Mouse (Mus musculus) hindbrain, embryonic 10.5 days (tissue): ENCODE data around the gene Lmo7. TPM values are rescaled to one million over a fixed set of nuclear protein-coding genes. Genes with fewer than 3 reads are reported as not detected.

ENCODE experiments used
- DNase-seq: peaks from one replicate; pipeline ENCODE4 v3.0.0-alpha.2; 2017; ENCODE audit warnings: low spot score
- H3K27ac ChIP-seq: fragments of 300-500 bp; sonication (generic); 2 replicates; pipeline ENCODE4 v1.5.1; 2016; ENCODE audit warnings: mild to moderate bottlenecking, moderate library complexity
- H3K27me3 ChIP-seq: fragments of 300-500 bp; sonication (generic); 2 replicates; pipeline ENCODE4 v1.6.1; 2016; ENCODE audit warnings: mild to moderate bottlenecking; ENCODE audit not compliant: poor library complexity, insufficient read depth, severe bottlenecking
- H3K36me3 ChIP-seq: fragments of 300-500 bp; sonication (generic); 2 replicates; pipeline ENCODE4 v1.6.1; 2016; ENCODE audit warnings: mild to moderate bottlenecking, moderate library complexity
- H3K4me1 ChIP-seq: fragments of 300-500 bp; sonication (generic); replicated peaks from 2 replicates; pipeline ENCODE4 v1.6.1; 2016; ENCODE audit warnings: mild to moderate bottlenecking
- H3K4me3 ChIP-seq: fragments of 300-500 bp; sonication (generic); 2 replicates; pipeline ENCODE4 v1.5.1; 2016; ENCODE audit warnings: mild to moderate bottlenecking, moderate library complexity
- H3K9me3 ChIP-seq: fragments of 300-500 bp; sonication (generic); 2 replicates; pipeline ENCODE4 v1.6.1; 2016; ENCODE audit warnings: mild to moderate bottlenecking, moderate library complexity
- WGBS: fragments of 180-500 bp; shearing (Covaris S2); methylation state at CpG from one replicate; pipeline ENCODE4 v1.1.7; 2016; 5-methylcytosine and 5-hydroxymethylcytosine counted together
- polyA plus RNA-seq: library from polyadenylated mRNA; unstranded; fragments of >200 nt; fragmentation: Nextera tagmentation; extraction: Ambion mirVana; gene quantifications from 2 replicates; pipeline ENCODE4 v1.2.1, GENCODE M21; 2016

Lmo7 gene
- polyA plus RNA-seq = 0.97 and 1.8 TPM in 2 replicates

DNA sequence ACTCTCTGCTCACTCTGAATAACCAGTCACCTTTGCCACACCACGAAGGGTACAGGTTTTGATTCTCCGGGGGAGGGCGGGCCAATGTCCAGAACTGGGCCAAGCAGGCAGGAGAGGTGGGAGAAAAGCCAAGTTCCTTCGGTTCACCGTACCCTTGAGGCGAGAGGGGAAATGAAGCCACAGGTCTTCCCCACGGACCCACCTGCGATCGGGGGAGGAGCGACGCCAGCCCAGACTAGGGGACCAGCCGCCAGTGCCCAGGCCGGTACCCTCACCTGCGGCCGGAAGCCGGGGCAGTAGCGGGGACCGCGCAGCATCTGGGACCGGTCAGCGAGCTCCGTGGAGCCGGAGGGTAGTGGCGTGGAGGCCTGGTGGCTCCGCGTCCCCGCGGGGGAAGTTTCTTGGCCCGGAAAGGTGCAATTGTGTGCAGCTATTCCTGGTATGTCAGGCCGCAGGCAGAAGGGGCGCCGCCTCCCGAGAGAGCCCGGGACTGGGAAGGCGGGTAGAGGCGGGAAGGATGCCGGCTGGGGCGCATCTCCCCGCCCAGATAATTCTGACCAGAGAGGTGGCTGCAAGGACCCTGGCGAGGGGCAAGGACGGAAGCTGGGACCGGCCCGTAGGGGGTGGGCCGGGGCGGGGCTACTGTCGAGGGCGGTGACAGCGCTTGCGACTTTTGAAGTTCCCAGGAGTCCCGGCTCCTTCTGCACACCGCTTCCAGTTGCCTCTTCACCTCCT lies at the start of gene Lmo7, which contains the start of gene Gm9922:
TSS of gene Lmo7 (plus strand) at position 721 of the 735 bp plus-strand sequence.
TSS of gene Gm9922 (minus strand) at position 578 of the 735 bp plus-strand sequence.
- Histone ChIP-seq H3K27me3 (peaks cover 56% of the 10 kb centered on the region), H3K4me3 (peak within 1 kb of the TSS; percentile 78), H3K27ac (peak within 1 kb of the TSS; percentile 79), H3K9me3 (no peaks in the 10 kb centered on the region), H3K36me3 (no peaks in the 10 kb centered on the region), H3K4me1 (peaks cover 18% of the 10 kb centered on the region)
- peak; percentile 74 for DNase-seq
- WGBS = under 1% methylated on average over 51 of the region's 51 CpGs

DNA sequence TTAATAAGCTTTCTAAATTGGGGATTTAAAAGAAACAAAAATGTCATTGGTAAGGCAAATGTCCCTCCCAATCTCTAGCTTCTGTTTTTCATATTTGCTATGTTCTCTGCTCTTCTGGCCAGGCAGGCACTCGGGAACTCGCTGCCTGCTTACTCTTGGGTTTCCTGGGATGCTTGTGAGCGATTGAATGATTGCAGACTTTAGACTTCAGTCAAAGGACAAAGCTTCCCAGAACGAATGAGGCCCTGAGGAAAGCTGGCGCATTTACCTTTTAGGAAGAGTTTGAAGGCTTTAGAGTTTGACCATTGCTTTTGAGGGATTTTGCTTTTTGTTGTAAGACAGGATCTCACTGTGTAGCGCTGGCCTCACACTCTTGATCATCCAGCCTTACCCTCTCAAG lies 42.1 kb upstream of the Lmo7 start:
- H3K36me3 ChIP-seq = peaks cover 13% of the 10 kb centered on the region
- no peaks in the 10 kb centered on the region for H3K27me3 ChIP-seq
- H3K4me1 ChIP-seq = no peaks in the 10 kb centered on the region
- no peaks in the 10 kb centered on the region for H3K9me3 ChIP-seq
- H3K27ac ChIP-seq = no peak overlapping the region
- no peak overlapping the region for H3K4me3 ChIP-seq
- 93% methylated on average over 6 of the region's 6 CpGs for WGBS
- no peak for DNase-seq

DNA sequence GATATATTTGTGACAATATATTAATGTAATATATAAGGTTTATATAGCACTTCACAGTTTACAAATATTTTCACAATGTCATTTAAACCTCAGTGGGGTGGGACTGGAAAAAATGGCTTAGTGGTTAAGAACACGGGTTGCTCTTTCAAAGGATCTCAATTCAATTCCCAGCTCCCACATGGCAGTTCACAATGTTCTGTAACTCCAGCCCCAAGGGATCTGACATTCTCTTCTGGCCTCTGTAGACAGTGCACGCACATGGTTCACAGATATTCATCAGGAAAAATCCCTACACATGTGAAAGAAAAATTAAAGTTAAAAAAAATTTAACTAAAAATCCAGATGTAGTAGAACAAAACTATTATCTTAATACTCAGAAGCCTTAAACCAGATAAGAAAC lies 41.4 kb upstream of the Lmo7 start:
- H3K9me3 ChIP-seq = no peaks in the 10 kb centered on the region
- 82% methylated on average over 2 of the region's 2 CpGs for WGBS
- H3K27me3 ChIP-seq = no peaks in the 10 kb centered on the region
- no peak overlapping the region for H3K27ac ChIP-seq
- H3K36me3 ChIP-seq = peaks cover 19% of the 10 kb centered on the region
- DNase-seq = no peak
- no peaks in the 10 kb centered on the region for H3K4me1 ChIP-seq
- no peak overlapping the region for H3K4me3 ChIP-seq

DNA sequence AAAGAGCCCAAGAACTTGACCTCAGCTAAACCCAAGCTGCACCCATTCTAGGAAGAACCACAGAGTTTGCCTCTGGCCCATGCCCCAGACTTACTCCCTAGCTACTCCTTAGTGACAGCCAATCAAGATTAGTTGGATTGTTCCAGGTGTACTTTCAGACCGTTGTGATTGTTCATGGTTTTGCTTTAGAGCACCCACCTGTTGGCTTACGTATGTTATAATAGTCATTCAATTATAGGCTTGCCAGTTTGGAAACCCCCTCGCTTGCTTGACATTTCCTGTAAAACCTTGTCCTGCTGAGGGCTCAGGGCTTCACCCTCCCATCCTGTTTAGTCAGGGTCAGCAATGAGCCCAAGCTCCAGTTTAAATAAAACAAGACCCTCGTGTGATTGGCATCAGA lies 25.3 kb upstream of the Lmo7 start:
- no peaks in the 10 kb centered on the region for H3K4me1 ChIP-seq
- no peak overlapping the region for H3K27ac ChIP-seq
- 78% methylated on average over 4 of the region's 4 CpGs for WGBS
- no peaks in the 10 kb centered on the region for H3K9me3 ChIP-seq
- H3K36me3 ChIP-seq = no peaks in the 10 kb centered on the region
- no peaks in the 10 kb centered on the region for H3K27me3 ChIP-seq
- no peak overlapping the region for H3K4me3 ChIP-seq
- DNase-seq = no peak

DNA sequence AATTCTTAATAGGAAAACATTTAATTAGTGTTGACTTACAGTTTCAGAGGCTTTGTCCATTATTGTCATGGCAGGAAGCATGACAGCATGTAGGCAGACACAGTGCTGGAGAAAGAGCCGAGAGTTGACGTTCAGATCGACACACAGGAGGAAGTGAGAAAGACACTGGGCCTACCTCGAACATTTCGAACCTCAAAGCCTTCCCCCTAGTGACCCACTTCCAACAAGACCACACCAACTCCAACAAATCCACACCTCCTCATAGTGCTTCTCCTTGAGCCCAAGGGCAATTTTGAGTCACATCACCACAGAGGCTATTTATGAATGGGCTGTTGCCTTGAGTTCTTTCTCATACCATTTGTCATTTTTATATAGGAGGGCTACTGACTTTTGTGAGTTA lies 22.7 kb upstream of the Lmo7 start:
- DNase-seq = no peak
- H3K9me3 ChIP-seq = no peaks in the 10 kb centered on the region
- WGBS = 96% methylated on average over 5 of the region's 5 CpGs

DNA sequence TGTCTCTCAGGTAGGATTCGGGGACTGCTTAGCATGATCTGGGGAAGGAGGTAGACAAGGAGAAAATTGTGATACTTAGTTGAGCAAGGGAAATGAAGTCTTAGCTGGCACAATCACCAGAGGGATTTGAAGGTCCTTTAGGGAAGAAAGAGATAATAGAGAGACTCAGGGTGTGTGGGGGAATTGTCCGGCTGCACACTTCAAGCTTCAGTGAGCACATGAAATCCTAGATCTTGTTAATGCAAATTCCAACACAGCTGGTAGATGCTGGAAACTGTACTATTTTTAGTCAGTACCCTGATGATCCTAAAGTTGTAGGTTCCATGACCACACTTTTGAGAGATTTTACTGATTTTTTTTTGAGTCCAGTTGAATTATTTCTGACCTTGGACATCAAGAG lies 15.3 kb upstream of the Lmo7 start:
- Histone ChIP-seq H3K4me1 (no peaks in the 10 kb centered on the region), H3K4me3 (no peak overlapping the region), H3K9me3 (no peaks in the 10 kb centered on the region), H3K36me3 (no peaks in the 10 kb centered on the region), H3K27ac (no peak overlapping the region), H3K27me3 (no peaks in the 10 kb centered on the region)
- DNase-seq = no peak
- WGBS = 61% methylated on average over 2 of the region's 2 CpGs

More for the DNA sequence above, 22.7 kb upstream of the Lmo7 start:
- Histone ChIP-seq H3K27ac (no peak overlapping the region), H3K27me3 (no peaks in the 10 kb centered on the region), H3K4me1 (no peaks in the 10 kb centered on the region), H3K36me3 (no peaks in the 10 kb centered on the region), H3K4me3 (no peak overlapping the region)

DNA sequence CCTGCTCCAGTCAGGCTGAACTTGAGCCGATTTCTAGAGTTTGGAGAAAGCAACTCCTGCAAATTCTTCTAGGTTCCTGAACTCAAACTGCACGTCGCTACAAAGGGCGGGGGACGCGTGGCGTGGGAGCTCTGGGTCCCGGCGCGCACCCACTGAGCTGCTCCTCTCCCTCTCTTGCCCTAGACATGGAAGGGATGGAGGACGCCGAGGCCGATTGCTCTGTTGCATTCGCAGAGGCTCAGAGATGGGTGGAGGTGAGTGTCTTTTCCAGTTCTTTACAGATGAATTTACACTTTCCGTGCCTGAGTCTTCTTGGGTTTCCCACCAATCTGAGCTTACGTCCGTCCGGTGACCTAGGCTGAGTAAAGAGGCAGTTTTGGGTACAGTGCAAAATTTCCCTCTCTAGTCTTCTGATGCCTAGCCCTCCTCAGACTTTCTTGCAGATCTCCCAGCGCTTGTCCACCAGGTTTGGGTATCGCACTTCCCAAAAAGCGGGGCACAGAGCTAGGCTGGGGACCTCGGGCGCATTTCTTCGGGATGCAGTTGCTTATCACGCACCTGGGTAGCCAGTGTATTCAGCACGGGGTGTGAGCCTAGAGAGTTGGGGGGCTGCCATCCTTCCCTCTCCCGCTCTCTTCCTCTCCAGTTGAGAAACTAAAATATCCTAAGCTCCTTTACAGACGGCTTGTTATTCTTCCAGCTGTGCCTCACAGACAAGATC lies 375 bp downstream of the Lmo7 start:
- peak overlapping the region; percentile 78 for H3K4me3 ChIP-seq
- WGBS = under 1% methylated on average over 28 of the region's 28 CpGs
- no peaks in the 10 kb centered on the region for H3K9me3 ChIP-seq
- peak; percentile 9 for DNase-seq
- H3K4me1 ChIP-seq = peaks cover 18% of the 10 kb centered on the region
- no peaks in the 10 kb centered on the region for H3K36me3 ChIP-seq
- peaks cover 56% of the 10 kb centered on the region for H3K27me3 ChIP-seq
- peak overlapping the region; percentile 79; the same call in 1 of the 2 replicates for H3K27ac ChIP-seq

- no peaks in the 10 kb centered on the region for H3K36me3 ChIP-seq
- no peak overlapping the region for H3K27ac ChIP-seq
- H3K27me3 ChIP-seq = peaks cover 39% of the 10 kb centered on the region
- no peak overlapping the region for H3K4me3 ChIP-seq
- no peak for DNase-seq
- no peaks in the 10 kb centered on the region for H3K9me3 ChIP-seq
- 32% methylated on average over 10 of the region's 10 CpGs for WGBS
- peaks cover 18% of the 10 kb centered on the region for H3K4me1 ChIP-seq
These were observed 4.0 kb downstream of the Lmo7 start for GRCm38 (mm10) chr14:101733542-101734303.

DNA sequence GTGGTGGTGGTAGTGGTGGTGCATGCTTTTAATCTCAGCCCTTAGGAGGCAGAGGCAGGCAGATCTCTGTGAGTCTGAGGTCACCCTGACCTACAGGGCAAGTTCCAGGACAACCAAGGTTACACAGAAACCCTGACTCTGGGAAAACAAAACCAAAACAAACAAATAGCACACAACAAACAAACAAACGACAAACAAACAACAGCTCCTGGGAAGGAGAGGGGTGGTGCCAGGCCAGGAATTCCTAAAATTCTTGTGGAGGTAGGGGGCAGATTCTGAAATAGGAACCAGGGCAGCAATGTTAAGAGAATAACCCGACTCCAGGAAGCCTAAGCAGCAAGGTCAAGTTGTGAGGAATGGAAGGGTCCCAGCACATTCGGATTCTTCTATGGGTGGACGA lies 7.7 kb downstream of the Lmo7 start:
- H3K4me1 ChIP-seq = 0 out of 2 replicates have a peak, but pooled peaks cover 4% of the 10 kb centered on the region
- H3K27ac ChIP-seq = no peak overlapping the region
- no peaks in the 10 kb centered on the region for H3K36me3 ChIP-seq
- H3K4me3 ChIP-seq = no peak overlapping the region
- no peaks in the 10 kb centered on the region for H3K9me3 ChIP-seq
- no peak for DNase-seq
- WGBS = 85% methylated on average over 4 of the region's 4 CpGs
- H3K27me3 ChIP-seq = 0 out of 2 replicates have a peak, but pooled peaks cover 4% of the 10 kb centered on the region

DNA sequence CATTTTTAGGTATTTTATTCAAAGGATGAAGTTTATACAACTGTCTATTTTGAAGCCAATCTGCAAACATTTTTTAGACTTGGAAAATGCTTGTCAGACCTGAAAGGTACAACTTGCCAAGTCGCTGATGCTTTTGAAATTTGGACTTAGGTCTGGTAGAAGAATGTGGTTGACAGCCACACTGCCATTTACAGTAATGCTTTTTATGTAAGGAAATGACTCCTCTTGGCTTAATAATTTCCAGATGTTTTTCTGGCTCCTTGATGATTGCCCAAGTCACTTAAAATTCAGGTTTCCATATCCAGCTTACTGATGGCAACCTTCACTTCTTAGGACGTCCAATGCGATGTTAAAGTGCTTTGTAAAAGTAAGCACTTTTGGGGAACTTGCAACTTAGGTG lies 16.9 kb downstream of the Lmo7 start:
- DNase-seq = no peak
- 88% methylated on average over 3 of the region's 3 CpGs for WGBS
- H3K27me3 ChIP-seq = no peaks in the 10 kb centered on the region
- H3K36me3 ChIP-seq = no peaks in the 10 kb centered on the region
- no peak overlapping the region for H3K4me3 ChIP-seq
- no peaks in the 10 kb centered on the region for H3K4me1 ChIP-seq
- no peaks in the 10 kb centered on the region for H3K9me3 ChIP-seq
- no peak overlapping the region for H3K27ac ChIP-seq

- H3K27ac ChIP-seq = no peak overlapping the region
- H3K36me3 ChIP-seq = no peaks in the 10 kb centered on the region
- no peak overlapping the region for H3K4me3 ChIP-seq
- no peaks in the 10 kb centered on the region for H3K9me3 ChIP-seq
- H3K27me3 ChIP-seq = no peaks in the 10 kb centered on the region
- no peaks in the 10 kb centered on the region for H3K4me1 ChIP-seq
- 92% methylated on average over 11 of the region's 11 CpGs for WGBS
- DNase-seq = no peak
These were observed 18.1 kb downstream of the Lmo7 start for GRCm38 (mm10) chr14:101747811-101748210.

- Histone ChIP-seq H3K27ac (no peak overlapping the region), H3K4me3 (no peak overlapping the region), H3K27me3 (no peaks in the 10 kb centered on the region), H3K9me3 (no peaks in the 10 kb centered on the region), H3K4me1 (no peaks in the 10 kb centered on the region), H3K36me3 (no peaks in the 10 kb centered on the region)
- 90% methylated on average over 7 of the region's 7 CpGs for WGBS
- no peak for DNase-seq
These were observed 18.7 kb downstream of the Lmo7 start for GRCm38 (mm10) chr14:101748436-101748835.
